Mouse (Mus musculus): ENCODE results near the gene Gm7978. TPM values are rescaled to one million over a fixed set of nuclear protein-coding genes. Genes with fewer than 3 reads are reported as not detected.
"Not testable (repeated sequence)": the region's sequence is repeated elsewhere in the genome, so short reads cannot be mapped to it uniquely, and the experiment has no call there.

The Gm7978 gene
- not detected for total RNA-seq (2018; cell fraction: chromatin; rRNA removed)
- not detected for total RNA-seq (2018; cell fraction: cytosol; rRNA removed)
- not detected for total RNA-seq (2018; cell fraction: nucleus; rRNA removed)
- not detected in 3 replicates for polyA plus RNA-seq (2018)

DNA sequence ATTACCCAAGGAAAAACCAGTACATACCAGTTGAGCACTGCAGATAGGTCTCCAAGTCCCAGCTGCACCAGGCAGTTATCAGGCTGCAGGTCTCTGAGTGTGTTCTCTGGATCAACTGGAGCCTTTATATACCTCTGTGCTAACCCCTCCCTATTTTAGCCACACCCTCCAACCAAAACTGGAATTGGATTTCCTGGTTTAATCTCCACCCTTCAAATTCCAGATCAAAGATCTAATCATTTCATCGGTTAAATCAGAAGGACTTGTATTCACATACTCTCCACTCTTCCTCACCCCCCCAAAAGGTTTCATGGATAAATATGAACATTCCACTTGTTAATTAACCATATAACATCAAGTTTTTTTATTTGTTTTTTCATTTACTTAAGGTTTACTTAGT lies at the start of gene Gm7978:
Gene Gm7978, minus strand, starts transcription at position 101 of the 400 bp plus-strand sequence.
- not testable (repeated sequence) for H3K4me3 ChIP-seq (ENCODE audit: inconsistent target); H3K27ac ChIP-seq; H3K79me2 ChIP-seq (ENCODE audit: inconsistent target); H3K36me3 ChIP-seq (ENCODE audit: inconsistent target)
- no CpG with 5 or more reads among the region's 1 CpGs for WGBS (ENCODE audit: missing documents)

DNA sequence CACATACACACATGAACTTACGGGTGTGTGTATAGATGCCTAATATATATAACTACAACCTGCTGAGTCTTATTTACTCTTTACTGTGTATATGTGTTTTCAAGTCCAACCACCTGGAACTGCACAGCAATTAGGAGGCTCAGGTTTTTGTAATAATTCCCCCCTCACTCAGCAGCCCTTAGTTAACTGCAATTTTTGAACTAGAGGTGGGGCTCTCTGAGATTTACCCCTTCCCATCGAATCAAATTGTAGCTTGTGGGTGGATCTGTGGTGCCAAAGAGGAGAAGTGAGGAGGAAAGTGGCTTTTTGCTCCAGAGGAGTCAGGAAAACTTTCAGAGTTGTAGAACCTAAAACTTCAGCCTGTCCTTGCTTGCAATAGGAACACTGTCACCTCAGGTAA lies 39.7 kb upstream of the Gm7978 start, which contains the start of gene E330014E10Rik:
Gene E330014E10Rik, plus strand, starts transcription at position 301 of the 400 bp plus-strand sequence.
- not testable (repeated sequence) for H3K79me2 ChIP-seq (ENCODE audit: inconsistent target); H3K27ac ChIP-seq; H3K36me3 ChIP-seq (ENCODE audit: inconsistent target); H3K4me3 ChIP-seq (ENCODE audit: inconsistent target)
- no CpG with 5 or more reads among the region's 2 CpGs for WGBS (ENCODE audit: missing documents)

DNA sequence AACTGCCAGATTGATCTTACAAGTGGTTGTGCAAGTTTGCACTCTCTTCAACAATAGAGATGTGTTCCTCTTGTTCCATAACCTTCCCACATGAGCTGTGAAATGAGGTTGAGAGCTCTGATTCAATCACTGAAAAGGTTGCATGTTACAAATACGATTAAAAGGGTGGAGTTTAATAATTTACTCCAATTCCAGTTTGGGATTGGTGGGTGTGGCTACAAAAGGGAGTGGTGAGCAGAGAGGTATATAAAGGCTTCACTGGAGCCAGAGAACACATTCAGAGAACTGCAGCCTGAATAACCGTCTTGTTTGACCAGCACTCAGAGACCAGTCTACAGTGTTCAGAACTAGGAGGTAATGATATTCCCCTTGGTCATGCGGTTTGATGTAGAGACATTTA lies 5.7 kb upstream of the Gm7978 start, which contains the start of gene Gm7982:
Gene Gm7982, plus strand, starts transcription at position 301 of the 400 bp plus-strand sequence.
- H3K27ac ChIP-seq; H3K36me3 ChIP-seq (ENCODE audit: inconsistent target); H3K79me2 ChIP-seq (ENCODE audit: inconsistent target); H3K4me3 ChIP-seq (ENCODE audit: inconsistent target): not testable (repeated sequence)
- no CpG with 5 or more reads among the region's 3 CpGs for WGBS (ENCODE audit: missing documents)

Other genes with a start within 250 kb of the Gm7978 start
- not detected in 3 replicates for gene Gm3286, start 225.4 kb downstream of the Gm7978 start, polyA plus RNA-seq (2018)
- not detected in 3 replicates for gene Gm7971, start 141.3 kb downstream of the Gm7978 start, polyA plus RNA-seq (2018)
- gene Gm7982, start 5.8 kb upstream of the Gm7978 start, polyA plus RNA-seq (2018) = not detected in 3 replicates
- not detected in 3 replicates for gene E330014E10Rik, start 39.8 kb upstream of the Gm7978 start, polyA plus RNA-seq (2018)
- not detected in 3 replicates for gene Cxcl13, start 220.8 kb upstream of the Gm7978 start, polyA plus RNA-seq (2018)

Data from macrophage (primary cell).